Mouse (Mus musculus) small intestine, adult 2 months (tissue): ENCODE data around the gene 5330417H12Rik.

Experiments
- CTCF ChIP-seq: fragments of 200-500 bp; IDR thresholded peaks from 2 replicates; pipeline ENCODE4 v1.5.1; 2012; ENCODE audit warnings: low read depth, mild to moderate bottlenecking, control low read depth, inconsistent platforms, low read length, moderate library complexity, mixed read lengths; ENCODE audit not compliant: insufficient replicate concordance, insufficient read length; ENCODE audit errors: extremely low read depth
- POLR2A ChIP-seq: fragments of 200-500 bp; IDR thresholded peaks from 2 replicates; pipeline ENCODE4 v1.6.1; 2012; ENCODE audit warnings: low read depth, mild to moderate bottlenecking, control low read depth, inconsistent platforms, low read length, moderate library complexity

- TF ChIP-seq CTCF (no peak), POLR2A (no peak)
Observed at GRCm38 (mm10) chr7:107620137-107620536, 4.8 kb downstream of the 5330417H12Rik start.
